Mouse (Mus musculus): ENCODE measurements at regions not wholly inside any gene's neighbourhood (a gene's known extent, or its start where the extent isn't known, plus 50 kb on each side); places are given as distances from the start of the nearest gene placed in this dataset.

DNA sequence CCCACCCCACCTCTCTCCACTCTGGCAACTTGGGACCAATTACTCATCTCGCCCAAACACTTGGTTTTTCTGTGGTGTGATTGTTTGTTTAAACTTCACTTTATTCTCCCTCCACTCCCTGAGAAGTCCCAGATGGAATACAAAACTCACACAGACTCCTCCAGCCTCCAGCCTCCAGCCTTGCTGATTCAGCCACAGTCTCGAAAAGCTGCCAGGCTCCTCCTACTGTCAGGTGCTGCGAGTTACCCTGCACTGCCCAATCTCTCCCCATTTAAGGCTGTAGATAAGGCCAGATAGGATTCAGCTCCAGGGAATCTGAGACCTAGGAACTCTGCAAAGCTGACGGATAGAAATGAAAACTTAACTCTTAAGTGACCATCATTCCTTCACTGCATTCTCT is 340.7 kb downstream of the Cmpk2 start:
- no peaks in the 10 kb centered on the region for H3K27me3 ChIP-seq (ENCODE audit: control insufficient read depth, insufficient read depth, low read depth, low read length)
- no peaks in the 10 kb centered on the region for H3K4me1 ChIP-seq (ENCODE audit: control insufficient read depth, insufficient read depth, low read length)
- no peak overlapping the region for H3K27ac ChIP-seq (ENCODE audit: low read length)
- H3K4me3 ChIP-seq (ENCODE audit: low read depth, low read length) = no peak overlapping the region
- no peaks in the 10 kb centered on the region for H3K36me3 ChIP-seq (ENCODE audit: control insufficient read depth, insufficient read depth, low read length)
- H3K4me2 ChIP-seq (ENCODE audit: low read length) = no peak overlapping the region
- WGBS = 3% methylated on average over 4 of the region's 4 CpGs
- no peak for ATAC-seq
- H3K9ac ChIP-seq (ENCODE audit: low read depth, low read length) = no peak overlapping the region
- H3K9me3 ChIP-seq (replicated peaks; ENCODE audit: control insufficient read depth, low read length, poor library complexity, severe bottlenecking) = no peaks in the 10 kb centered on the region

DNA sequence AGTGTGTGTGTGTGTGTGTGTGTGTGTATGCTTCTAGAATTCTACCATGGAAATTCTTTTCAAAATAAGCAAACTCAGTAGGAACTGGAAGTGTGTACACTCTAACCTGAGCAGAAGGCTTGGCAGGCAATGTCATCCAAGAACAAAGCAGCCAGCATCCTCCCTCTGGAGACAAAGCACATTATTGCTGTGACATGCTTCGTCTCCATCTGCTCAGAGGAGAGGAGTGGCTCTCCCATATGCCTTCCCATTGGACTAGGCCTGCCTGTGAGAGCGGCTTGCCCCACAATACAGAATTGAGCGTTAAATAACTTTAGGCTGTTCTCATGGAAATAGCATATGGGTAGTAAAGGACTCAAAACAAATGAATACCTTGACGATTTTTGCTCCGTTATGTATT is 333.5 kb downstream of the Cmpk2 start:
- Histone ChIP-seq H3K4me1 (ENCODE audit: control insufficient read depth, insufficient read depth, low read length) (peaks cover 2% of the 10 kb centered on the region; the same call in 1 of the 2 replicates), H3K9me3 (replicated peaks; ENCODE audit: control insufficient read depth, low read length, poor library complexity, severe bottlenecking) (no peaks in the 10 kb centered on the region), H3K4me2 (ENCODE audit: low read length) (no peak overlapping the region), H3K4me3 (ENCODE audit: low read depth, low read length) (no peak overlapping the region), H3K36me3 (ENCODE audit: control insufficient read depth, insufficient read depth, low read length) (no peaks in the 10 kb centered on the region), H3K9ac (ENCODE audit: low read depth, low read length) (no peak overlapping the region), H3K27ac (ENCODE audit: low read length) (no peak overlapping the region), H3K27me3 (ENCODE audit: control insufficient read depth, insufficient read depth, low read depth, low read length) (no peaks in the 10 kb centered on the region)
- WGBS = 35% methylated on average over 5 of the region's 5 CpGs
- ATAC-seq = 0 out of 2 replicates have a peak, but pooled peaks have one; percentile 70

DNA sequence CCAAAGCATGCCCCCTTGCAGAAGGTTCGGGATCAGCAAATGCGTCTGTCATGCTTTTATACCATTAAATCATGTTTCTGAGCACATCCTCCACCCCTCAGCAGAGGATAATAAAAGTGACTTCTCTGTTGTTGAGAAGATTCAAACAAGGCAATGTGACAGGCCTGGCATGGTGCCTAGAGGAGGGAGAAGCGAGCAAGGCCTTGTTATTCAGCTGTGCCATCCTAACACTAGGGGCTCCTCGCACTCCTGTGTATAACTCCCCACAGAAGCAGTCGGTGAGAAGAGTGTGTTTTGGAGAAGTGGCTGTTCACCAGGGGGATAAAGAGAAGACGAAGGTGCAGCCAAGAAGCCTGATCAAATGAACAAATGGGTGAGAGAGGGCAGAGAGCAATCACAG is 330.3 kb downstream of the Cmpk2 start:
- ATAC-seq = no peak
- 56% methylated on average over 6 of the region's 6 CpGs for WGBS

DNA sequence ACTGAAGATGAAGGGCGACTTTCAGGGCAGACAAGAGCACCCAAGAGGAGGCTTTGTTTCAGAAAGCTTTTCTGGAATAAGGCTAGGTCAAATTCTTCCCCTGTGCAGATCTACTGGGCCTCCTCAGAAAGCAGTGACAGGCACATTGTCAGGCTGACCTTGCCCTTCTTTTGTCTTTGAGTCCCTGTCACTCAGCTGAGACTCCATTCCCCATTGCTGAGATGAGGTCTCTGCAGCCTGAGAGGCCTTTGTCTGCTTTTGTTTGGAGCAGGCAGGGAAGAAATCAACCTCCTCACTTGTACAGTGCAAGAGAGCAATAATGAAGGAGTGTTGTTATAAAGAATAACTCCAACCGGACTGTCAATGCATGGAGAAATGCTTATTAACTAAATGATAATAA is 327.4 kb downstream of the Cmpk2 start:
- no peak overlapping the region for H3K27ac ChIP-seq (ENCODE audit: low read length)

More for the DNA sequence above, 330.3 kb downstream of the Cmpk2 start:
- no peaks in the 10 kb centered on the region for H3K36me3 ChIP-seq (ENCODE audit: control insufficient read depth, insufficient read depth, low read length)
- H3K27me3 ChIP-seq (ENCODE audit: control insufficient read depth, insufficient read depth, low read depth, low read length) = no peaks in the 10 kb centered on the region
- H3K27ac ChIP-seq (ENCODE audit: low read length) = no peak overlapping the region
- no peak overlapping the region for H3K4me3 ChIP-seq (ENCODE audit: low read depth, low read length)
- H3K9ac ChIP-seq (ENCODE audit: low read depth, low read length) = no peak overlapping the region
- no peaks in the 10 kb centered on the region for H3K9me3 ChIP-seq (replicated peaks; ENCODE audit: control insufficient read depth, low read length, poor library complexity, severe bottlenecking)
- peaks cover 2% of the 10 kb centered on the region; the same call in 1 of the 2 replicates for H3K4me1 ChIP-seq (ENCODE audit: control insufficient read depth, insufficient read depth, low read length)
- no peak overlapping the region for H3K4me2 ChIP-seq (ENCODE audit: low read length)

DNA sequence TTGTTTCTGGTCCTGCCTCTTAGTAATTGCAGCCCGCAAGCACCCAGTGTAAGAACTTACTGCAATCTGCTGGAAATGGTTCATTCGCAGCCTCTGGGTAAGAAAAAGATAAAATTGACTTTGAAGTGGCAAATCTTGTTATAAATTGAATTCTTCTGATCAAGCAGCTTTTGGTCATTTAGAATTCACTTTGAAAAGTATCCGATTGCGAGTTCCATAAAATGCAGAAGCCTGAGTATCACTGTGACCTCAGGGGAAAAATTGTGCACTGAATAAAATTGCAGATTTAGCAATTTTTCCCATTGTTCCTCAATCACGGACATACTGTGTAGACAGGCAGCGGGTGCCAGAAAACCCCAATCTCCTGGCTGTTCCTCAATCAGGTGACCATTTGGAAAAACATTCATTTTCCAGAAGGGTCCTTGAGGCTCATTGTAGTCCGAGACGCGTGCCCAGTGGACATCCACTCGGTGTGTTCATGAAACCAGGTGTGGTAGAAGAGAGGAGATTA is 320.4 kb downstream of the Cmpk2 start:
- no peak overlapping the region for H3K9ac ChIP-seq (ENCODE audit: low read depth, low read length)
- no peaks in the 10 kb centered on the region; the same call in 1 of the 2 replicates for H3K4me1 ChIP-seq (ENCODE audit: control insufficient read depth, insufficient read depth, low read length)
- no peak for ATAC-seq
- peak overlapping the region; percentile 25; the same call in 1 of the 2 replicates for H3K27ac ChIP-seq (ENCODE audit: low read length)
- no peak overlapping the region for H3K4me3 ChIP-seq (ENCODE audit: low read depth, low read length)
- no peaks in the 10 kb centered on the region for H3K36me3 ChIP-seq (ENCODE audit: control insufficient read depth, insufficient read depth, low read length)
- H3K4me2 ChIP-seq (ENCODE audit: low read length) = no peak overlapping the region
- no peaks in the 10 kb centered on the region for H3K27me3 ChIP-seq (ENCODE audit: control insufficient read depth, insufficient read depth, low read depth, low read length)
- no peaks in the 10 kb centered on the region for H3K9me3 ChIP-seq (replicated peaks; ENCODE audit: control insufficient read depth, low read length, poor library complexity, severe bottlenecking)
- 62% methylated on average over 10 of the region's 10 CpGs for WGBS

More for the DNA sequence above, 327.4 kb downstream of the Cmpk2 start:
- Histone ChIP-seq H3K27me3 (ENCODE audit: control insufficient read depth, insufficient read depth, low read depth, low read length) (no peaks in the 10 kb centered on the region), H3K4me2 (ENCODE audit: low read length) (no peak overlapping the region), H3K4me1 (ENCODE audit: control insufficient read depth, insufficient read depth, low read length) (no peaks in the 10 kb centered on the region), H3K36me3 (ENCODE audit: control insufficient read depth, insufficient read depth, low read length) (no peaks in the 10 kb centered on the region), H3K9me3 (replicated peaks; ENCODE audit: control insufficient read depth, low read length, poor library complexity, severe bottlenecking) (no peaks in the 10 kb centered on the region), H3K4me3 (ENCODE audit: low read depth, low read length) (no peak overlapping the region), H3K9ac (ENCODE audit: low read depth, low read length) (no peak overlapping the region)
- no peak for ATAC-seq
- 44% methylated on average over 2 of the region's 2 CpGs for WGBS

DNA sequence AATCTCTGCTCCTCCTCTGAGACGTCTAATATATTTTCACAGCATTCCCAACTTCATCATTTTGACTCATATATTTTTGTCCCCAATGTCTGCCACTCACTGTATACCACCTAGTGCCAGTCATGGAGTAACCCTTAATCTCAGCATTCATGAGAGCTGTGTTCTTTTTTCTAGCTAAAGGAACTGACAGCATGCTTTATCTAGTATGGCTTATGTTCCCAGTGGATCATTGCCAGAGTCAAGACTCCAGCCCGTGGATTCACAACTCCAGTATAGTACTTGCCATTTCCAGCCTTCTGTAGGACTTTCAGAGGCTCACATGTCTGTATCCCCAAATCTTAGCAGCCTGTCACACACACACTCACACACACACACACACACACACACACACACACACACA is 316.5 kb downstream of the Cmpk2 start:
- WGBS = 58% methylated on average over 2 of the region's 2 CpGs
- no peak overlapping the region for H3K4me2 ChIP-seq (ENCODE audit: low read length)
- H3K4me3 ChIP-seq (ENCODE audit: low read depth, low read length) = no peak overlapping the region
- H3K27ac ChIP-seq (ENCODE audit: low read length) = no peak overlapping the region
- no peaks in the 10 kb centered on the region for H3K9me3 ChIP-seq (replicated peaks; ENCODE audit: control insufficient read depth, low read length, poor library complexity, severe bottlenecking)
- ATAC-seq = no peak
- no peaks in the 10 kb centered on the region for H3K27me3 ChIP-seq (ENCODE audit: control insufficient read depth, insufficient read depth, low read depth, low read length)
- no peak overlapping the region for H3K9ac ChIP-seq (ENCODE audit: low read depth, low read length)
- H3K4me1 ChIP-seq (ENCODE audit: control insufficient read depth, insufficient read depth, low read length) = no peaks in the 10 kb centered on the region; the same call in 1 of the 2 replicates
- H3K36me3 ChIP-seq (ENCODE audit: control insufficient read depth, insufficient read depth, low read length) = no peaks in the 10 kb centered on the region

DNA sequence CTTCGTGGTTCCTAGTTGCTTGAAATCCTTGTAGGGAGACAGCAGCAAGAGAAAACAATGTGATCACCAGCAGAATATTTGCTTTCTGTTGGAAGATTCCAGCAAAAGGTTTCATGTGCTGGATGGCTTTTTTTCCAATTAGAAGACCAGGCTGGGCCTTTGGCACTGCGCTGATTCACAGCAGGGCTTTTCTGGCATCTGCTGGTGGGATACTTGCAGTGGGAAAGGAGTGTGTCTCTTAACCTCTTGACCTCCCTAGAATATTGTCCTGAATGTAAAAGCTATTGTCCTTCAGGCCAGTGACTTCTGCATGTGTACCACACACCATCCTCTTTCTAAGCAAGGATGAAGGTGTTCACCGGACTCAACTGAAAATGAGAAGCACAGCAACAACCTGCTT is 315.4 kb downstream of the Cmpk2 start:
- Histone ChIP-seq H3K4me2 (ENCODE audit: low read length) (no peak overlapping the region), H3K27me3 (ENCODE audit: control insufficient read depth, insufficient read depth, low read depth, low read length) (no peaks in the 10 kb centered on the region), H3K27ac (ENCODE audit: low read length) (no peak overlapping the region), H3K9me3 (replicated peaks; ENCODE audit: control insufficient read depth, low read length, poor library complexity, severe bottlenecking) (no peaks in the 10 kb centered on the region), H3K36me3 (ENCODE audit: control insufficient read depth, insufficient read depth, low read length) (no peaks in the 10 kb centered on the region), H3K9ac (ENCODE audit: low read depth, low read length) (no peak overlapping the region), H3K4me1 (ENCODE audit: control insufficient read depth, insufficient read depth, low read length) (no peaks in the 10 kb centered on the region; the same call in 1 of the 2 replicates), H3K4me3 (ENCODE audit: low read depth, low read length) (no peak overlapping the region)
- WGBS = 92% methylated on average over 3 of the region's 3 CpGs
- ATAC-seq = no peak

DNA sequence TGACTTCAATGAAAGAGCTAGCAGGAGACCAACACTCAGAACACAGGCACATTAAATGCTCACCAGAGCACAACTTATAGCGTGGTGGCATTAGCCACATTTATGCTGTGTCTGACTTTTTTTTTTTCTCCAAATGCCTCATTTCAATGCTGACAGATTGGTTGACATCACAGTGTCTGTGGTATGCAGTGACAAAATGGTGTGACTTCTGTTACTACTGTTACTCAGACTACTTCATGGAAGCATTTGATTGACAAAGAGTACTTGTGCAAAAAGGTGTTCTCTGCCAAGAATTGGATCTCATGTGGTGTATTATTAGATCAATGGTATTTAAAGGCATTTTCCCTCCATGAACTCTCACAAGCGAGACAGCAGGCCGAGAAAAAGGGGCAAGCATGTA is 314.8 kb downstream of the Cmpk2 start:
- Histone ChIP-seq H3K9ac (ENCODE audit: low read depth, low read length) (no peak overlapping the region), H3K36me3 (ENCODE audit: control insufficient read depth, insufficient read depth, low read length) (no peaks in the 10 kb centered on the region), H3K4me2 (ENCODE audit: low read length) (no peak overlapping the region), H3K27me3 (ENCODE audit: control insufficient read depth, insufficient read depth, low read depth, low read length) (no peaks in the 10 kb centered on the region), H3K9me3 (replicated peaks; ENCODE audit: control insufficient read depth, low read length, poor library complexity, severe bottlenecking) (no peaks in the 10 kb centered on the region), H3K4me3 (ENCODE audit: low read depth, low read length) (no peak overlapping the region), H3K4me1 (ENCODE audit: control insufficient read depth, insufficient read depth, low read length) (0 out of 2 replicates have a peak, but pooled peaks cover under 1% of the 10 kb centered on the region), H3K27ac (ENCODE audit: low read length) (no peak overlapping the region)
- WGBS = 79% methylated on average over 3 of the region's 3 CpGs
- no peak for ATAC-seq

DNA sequence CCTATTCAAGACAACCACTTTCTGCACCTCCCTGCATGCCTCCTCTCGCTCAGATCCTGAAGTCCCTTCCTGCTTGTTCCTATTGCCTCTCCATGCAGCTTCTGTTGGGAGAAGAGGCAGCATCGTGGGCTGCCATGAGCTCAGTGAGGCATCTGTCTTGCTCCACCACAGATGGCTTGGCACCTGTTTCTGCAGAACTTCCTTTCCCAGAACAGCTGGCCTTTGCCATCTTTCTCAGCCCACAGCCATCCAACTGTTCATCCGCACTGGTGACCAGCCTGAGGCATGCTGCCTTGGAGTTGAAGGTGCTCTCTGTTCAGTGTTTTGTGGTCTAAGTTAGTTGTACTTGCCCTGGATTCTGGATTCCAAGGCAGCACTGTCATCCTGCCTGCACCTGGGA is 312.5 kb downstream of the Cmpk2 start:
- H3K27ac ChIP-seq (ENCODE audit: low read length) = no peak overlapping the region
- no peak overlapping the region for H3K4me2 ChIP-seq (ENCODE audit: low read length)
- H3K9me3 ChIP-seq (replicated peaks; ENCODE audit: control insufficient read depth, low read length, poor library complexity, severe bottlenecking) = no peaks in the 10 kb centered on the region
- 77% methylated on average over 3 of the region's 3 CpGs for WGBS
- H3K9ac ChIP-seq (ENCODE audit: low read depth, low read length) = no peak overlapping the region
- no peak overlapping the region for H3K4me3 ChIP-seq (ENCODE audit: low read depth, low read length)
- H3K36me3 ChIP-seq (ENCODE audit: control insufficient read depth, insufficient read depth, low read length) = no peaks in the 10 kb centered on the region
- ATAC-seq = no peak
- no peaks in the 10 kb centered on the region for H3K27me3 ChIP-seq (ENCODE audit: control insufficient read depth, insufficient read depth, low read depth, low read length)
- 0 out of 2 replicates have a peak, but pooled peaks cover 4% of the 10 kb centered on the region for H3K4me1 ChIP-seq (ENCODE audit: control insufficient read depth, insufficient read depth, low read length)
